ENCODE assay signal across 8 mouse cellular contexts in the genomic region with DNA sequence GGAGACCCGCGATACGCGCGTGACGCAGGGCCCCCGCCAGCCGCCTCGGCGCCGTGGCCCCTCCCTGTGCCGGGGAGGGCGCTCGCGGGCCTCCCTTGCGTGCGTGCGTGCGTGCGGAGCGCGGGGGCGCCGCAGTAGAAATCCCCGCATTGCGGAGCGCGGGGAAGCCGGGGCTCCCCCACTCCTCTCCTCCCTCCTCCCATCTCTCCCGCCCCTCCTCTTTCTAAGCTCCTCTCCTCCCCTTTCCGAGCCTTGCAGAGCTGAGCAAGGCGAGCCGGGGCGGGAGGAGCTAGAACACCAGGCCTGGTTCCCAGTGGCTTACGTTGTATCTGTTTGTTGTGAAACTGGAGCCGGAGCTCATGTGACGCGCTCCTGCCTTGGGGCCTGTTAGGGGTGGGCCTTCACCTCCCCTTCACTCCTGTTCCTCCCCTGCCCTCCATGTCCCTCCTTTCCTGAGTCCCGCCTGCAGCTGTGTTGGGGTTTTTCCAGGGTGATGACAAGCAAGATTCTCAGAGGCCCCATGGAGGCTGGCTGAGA. TPM values are rescaled to one million over a fixed set of nuclear protein-coding genes. Genes with fewer than 3 reads are reported as not detected.
DNase-seq lines count a peak whose midpoint lies in the region; ATAC-seq lines count a peak whose summit lies in the region.

No protein-coding gene starts in this region.

- DNase-seq in NIH3T3 (ENCODE audit: low read depth) = peak; percentile 99
- DNase-seq in cerebellum, adult 9-10 months = peak; percentile 91
- DNase-seq in frontal cortex, postnatal 14 days (ENCODE audit: low spot score in 2 of 2) = peak; percentile 76 to 84
- peak; percentile 68 to 85 for DNase-seq in layer of hippocampus, postnatal 25 days (ENCODE audit: extremely low spot score in 1 of 2, low spot score in 1 of 2)
- peak; percentile 89 for DNase-seq in lung, postnatal 14 days
- DNase-seq in ovary, postnatal 36 days (ENCODE audit: low spot score) = peak; percentile 86
- peak; percentile 65 to 94 for DNase-seq in urinary bladder, adult 18-20 months (ENCODE audit: low spot score in 2 of 2)

- peak overlapping the region; percentile 88 for H3K4me2 ChIP-seq in hindbrain, embryonic 13.5 days

- no peaks in the 10 kb centered on the region for H3K27me3 ChIP-seq in hindbrain, embryonic 13.5 days

- 0% methylated on average over 27 of the region's 39 CpGs for WGBS in hindbrain, embryonic 13.5 days

- H3K27ac ChIP-seq in hindbrain, embryonic 13.5 days = peak overlapping the region; percentile 98

- H3K9ac ChIP-seq in hindbrain, embryonic 13.5 days = peak overlapping the region; percentile 94

- H3K36me3 ChIP-seq in hindbrain, embryonic 13.5 days = peaks cover 43% of the 10 kb centered on the region

- peak overlapping the region; percentile 93 for H3K4me3 ChIP-seq in hindbrain, embryonic 13.5 days

- no peaks in the 10 kb centered on the region for H3K9me3 ChIP-seq in hindbrain, embryonic 13.5 days

- H3K4me1 ChIP-seq in hindbrain, embryonic 13.5 days (replicated peaks) = peaks cover 30% of the 10 kb centered on the region

- peak; percentile 76 for ATAC-seq in hindbrain, embryonic 13.5 days (ENCODE audit: low FRiP score)

RNA-seq across cellular contexts. Expression of gene Pim3, which starts 1.8 kb away (rescaled TPM):
- polyA plus RNA-seq in hindbrain, embryonic 13.5 days (2015; fragmentation: Nextera tagmentation; extraction: Ambion mirVana) = 45.6 and 47.2 TPM in 2 replicates
- total RNA-seq in layer of hippocampus, postnatal 25 days (2021) = 10 to 100 TPM; 30.3 to 38.9 TPM

RNA-seq across cellular contexts. Expression of gene Creld2, which starts 44.3 kb away (rescaled TPM):
- polyA plus RNA-seq in hindbrain, embryonic 13.5 days (2015; fragmentation: Nextera tagmentation; extraction: Ambion mirVana) = 57.1 and 60.0 TPM in 2 replicates
- 10 to 100 TPM; 18.0 to 28.1 TPM for total RNA-seq in layer of hippocampus, postnatal 25 days (2021)

RNA-seq across cellular contexts. Expression of gene Alg12, which starts 44.6 kb away (rescaled TPM):
- polyA plus RNA-seq in hindbrain, embryonic 13.5 days (2015; fragmentation: Nextera tagmentation; extraction: Ambion mirVana) = 8.1 and 8.7 TPM in 2 replicates
- total RNA-seq in layer of hippocampus, postnatal 25 days (2021) = 10 to 100 TPM; 12.7 to 16.9 TPM

Comparison
In these comparisons a context has a peak if more than half of its experiments do, and no peak if none do; other contexts are left out.
1. Peak in every context shown above with its lines: DNase-seq, ATAC-seq, H3K4me3 ChIP-seq and H3K27ac ChIP-seq.